Mouse (Mus musculus) hematopoietic multipotent progenitor cell, adult 10-12 weeks (in vitro differentiated cells): ENCODE data around the gene Hnrnph2. TPM values are rescaled to one million over a fixed set of nuclear protein-coding genes. Genes with fewer than 3 reads are reported as not detected.

ENCODE experiments used
- polyA plus RNA-seq: library from polyadenylated mRNA; stranded (reverse); fragments of >175 nt; gene quantifications from 2 replicates; pipeline ENCODE4 v1.2.3, GENCODE M21; 2012; ENCODE audit warnings: low replicate concordance

The Hnrnph2 gene
- 5.0 and 18.8 TPM in 2 replicates for polyA plus RNA-seq

DNA sequence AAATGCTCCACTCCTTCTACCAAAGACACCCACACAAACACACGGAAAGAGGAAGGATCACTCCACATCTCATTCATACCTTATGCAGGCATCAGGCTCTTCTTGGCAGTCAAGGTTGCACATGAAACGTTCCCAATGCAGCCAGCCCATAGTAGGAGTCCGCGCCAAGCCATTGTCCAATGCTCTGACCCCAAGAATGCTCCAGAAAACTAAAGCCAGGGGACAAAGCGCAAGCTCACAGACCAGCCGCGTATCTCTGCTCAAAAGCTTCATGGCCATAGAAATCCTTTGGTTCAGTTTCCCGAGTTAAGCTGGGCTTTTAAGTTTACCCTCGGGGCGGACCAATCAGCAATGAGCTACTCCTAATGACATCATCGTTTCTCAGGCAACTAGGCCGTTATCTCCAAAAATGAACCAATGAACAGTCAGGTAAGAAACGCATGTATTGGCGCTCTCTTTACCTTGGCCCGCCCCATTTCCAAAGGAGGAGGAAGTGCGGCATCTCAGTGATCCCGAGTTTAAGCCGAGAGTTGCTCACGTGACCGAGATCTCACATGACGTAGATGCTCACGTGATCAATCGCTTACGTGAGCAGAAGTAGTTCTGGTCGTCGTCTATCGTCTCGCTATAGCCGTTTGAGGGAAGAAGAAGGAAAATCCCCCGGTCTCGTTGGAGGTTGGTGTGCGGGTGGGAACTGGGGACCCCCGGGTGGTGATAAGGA lies at the start of gene Hnrnph2, which contains the start of gene Gla:
Gene Hnrnph2 (plus strand): TSS at position 521 of the 721 bp plus-strand sequence.
Gene Gla (minus strand): TSS at position 467 of the 721 bp plus-strand sequence.

DNA sequence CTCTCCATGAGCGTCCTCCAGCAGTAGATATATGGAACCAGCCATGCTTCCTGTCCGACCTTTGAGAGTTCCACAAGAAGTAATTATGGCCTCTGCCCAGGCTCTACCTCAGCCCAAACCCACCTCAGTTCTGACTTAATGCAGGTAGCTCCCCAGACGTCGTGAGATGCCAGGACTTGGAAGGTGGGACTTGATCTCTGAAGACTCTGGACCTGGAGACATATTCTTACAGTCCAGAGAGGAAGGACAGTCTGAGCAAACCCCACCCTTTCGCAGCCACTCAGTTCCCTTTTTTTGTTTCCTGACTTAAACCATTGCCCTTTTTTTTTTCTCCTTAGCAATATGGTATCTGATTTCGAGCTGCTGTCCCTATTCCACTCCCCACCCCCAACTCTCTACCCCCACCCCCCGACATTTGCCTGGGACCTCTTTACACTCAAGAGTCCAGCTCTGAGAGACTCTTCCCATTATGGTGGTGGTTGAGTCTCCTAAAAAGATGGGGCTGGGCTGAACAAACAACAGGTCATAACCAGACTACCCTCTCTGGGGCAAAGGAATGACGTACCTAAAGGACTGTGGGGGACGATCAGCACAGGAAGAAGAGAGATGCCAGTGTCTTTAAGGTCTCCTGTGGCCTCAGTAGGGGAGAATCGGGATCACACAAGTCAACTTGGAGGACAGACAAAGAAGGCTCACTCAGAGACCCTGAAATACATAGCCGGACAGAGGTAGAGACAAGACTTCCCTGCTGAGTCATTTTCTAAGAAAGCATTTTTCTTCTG lies 17.9 kb upstream of the Hnrnph2 start, which contains the start of gene Btk:
Gene Btk (minus strand): TSS at position 683 of the 782 bp plus-strand sequence.

GRCm38 (mm10) chrX:134585103-134586002 lies 15.6 kb upstream of the Hnrnph2 start, which contains the start of gene Rpl36a:
Gene Rpl36a, plus strand, starts transcription at chrX:134585654.

Other genes with a start within 250 kb of the Hnrnph2 start
- gene Drp2, start 196.6 kb upstream of the Hnrnph2 start, polyA plus RNA-seq: 0.09 TPM in 1 of 2 replicates, not detected in the other
- not detected in 2 replicates for gene Taf7l, start 124.7 kb upstream of the Hnrnph2 start, polyA plus RNA-seq
- 0.64 and 2.6 TPM in 2 replicates for gene Timm8a1, start 59.3 kb upstream of the Hnrnph2 start, polyA plus RNA-seq
- gene Btk, start 17.6 kb upstream of the Hnrnph2 start, polyA plus RNA-seq: 12.9 and 18.0 TPM in 2 replicates
- gene Rpl36a, start 15.5 kb upstream of the Hnrnph2 start, polyA plus RNA-seq: 33.0 and 129 TPM in 2 replicates
- gene Gla, start 54 bp upstream of the Hnrnph2 start, polyA plus RNA-seq: 0.31 and 0.34 TPM in 2 replicates
- 0.62 and 1.2 TPM in 2 replicates for gene Armcx4, start 85.3 kb downstream of the Hnrnph2 start, polyA plus RNA-seq
- 0.43 TPM in 1 of 2 replicates, not detected in the other for gene Armcx1, start 116.8 kb downstream of the Hnrnph2 start, polyA plus RNA-seq
- 0.18 and 0.57 TPM in 2 replicates for gene Armcx6, start 150.2 kb downstream of the Hnrnph2 start, polyA plus RNA-seq
- gene Armcx3, start 155.4 kb downstream of the Hnrnph2 start, polyA plus RNA-seq: 1.5 and 1.8 TPM in 2 replicates
- 4.2 and 13.4 TPM in 2 replicates for gene Armcx2, start 208.0 kb downstream of the Hnrnph2 start, polyA plus RNA-seq